Mouse (Mus musculus): ENCODE measurements around the gene Gas7. TPM values are rescaled to one million over a fixed set of nuclear protein-coding genes. Genes with fewer than 3 reads are reported as not detected.

Gene Gas7
- total and polyA plus RNA-seq, 2 experiments from 2014 or later, result 4.8 to 23.2 TPM

- Histone ChIP-seq H3K4me3 (ENCODE audit: low read depth, low read length) (no peak overlapping the region), H3K27me3 (ENCODE audit: control insufficient read depth, insufficient read depth, low read length) (no peaks in the 10 kb centered on the region), H3K9me3 (replicated peaks; ENCODE audit: control insufficient read depth, low read length) (0 out of 2 replicates have a peak, but pooled peaks cover 4% of the 10 kb centered on the region), H3K9ac (replicated peaks; ENCODE audit: low read depth, low read length) (no peak overlapping the region), H3K4me2 (ENCODE audit: low read depth, low read length) (no peak overlapping the region), H3K36me3 (replicated peaks; ENCODE audit: control insufficient read depth, insufficient read depth, low read length) (no peaks in the 10 kb centered on the region), H3K4me1 (ENCODE audit: control insufficient read depth, insufficient read depth) (no peaks in the 10 kb centered on the region), H3K27ac (ENCODE audit: low read depth) (no peak overlapping the region)
- DNase-seq (ENCODE audit: low spot score) (no peak), ATAC-seq (ENCODE audit: insufficient read depth, low read depth) (no peak)
- WGBS, result 70% methylated on average over 1 of the region's 1 CpGs
- TF ChIP-seq CTCF (IDR thresholded peaks at IDR 0.05; ENCODE audit: low read depth) (no peak), EP300 (IDR thresholded peaks at IDR 0.05; ENCODE audit: low read depth) (no peak)
These were observed 54.1 kb downstream of the Gas7 start for GRCm38 (mm10) chr11:67509219-67509876.

GRCm38 (mm10) chr11:67510831-67511230, 55.6 kb downstream of the Gas7 start:
- ATAC-seq (ENCODE audit: insufficient read depth, low read depth), result no peak
- no peak for DNase-seq (ENCODE audit: low spot score)
- Histone ChIP-seq H3K27me3 (ENCODE audit: control insufficient read depth, insufficient read depth, low read length) (no peaks in the 10 kb centered on the region), H3K9me3 (replicated peaks; ENCODE audit: control insufficient read depth, low read length) (0 out of 2 replicates have a peak, but pooled peaks cover 4% of the 10 kb centered on the region), H3K36me3 (replicated peaks; ENCODE audit: control insufficient read depth, insufficient read depth, low read length) (no peaks in the 10 kb centered on the region), H3K4me2 (ENCODE audit: low read depth, low read length) (no peak overlapping the region), H3K27ac (ENCODE audit: low read depth) (no peak overlapping the region), H3K9ac (replicated peaks; ENCODE audit: low read depth, low read length) (no peak overlapping the region), H3K4me3 (ENCODE audit: low read depth, low read length) (no peak overlapping the region), H3K4me1 (ENCODE audit: control insufficient read depth, insufficient read depth) (no peaks in the 10 kb centered on the region)
- 84% methylated on average over 4 of the region's 4 CpGs for WGBS
- TF ChIP-seq EP300 (IDR thresholded peaks at IDR 0.05; ENCODE audit: low read depth) (no peak), CTCF (IDR thresholded peaks at IDR 0.05; ENCODE audit: low read depth) (no peak)

GRCm38 (mm10) chr11:67513001-67513400, 57.8 kb downstream of the Gas7 start:
- H3K9ac ChIP-seq (replicated peaks; ENCODE audit: low read depth, low read length), result no peak overlapping the region
- TF ChIP-seq CTCF (IDR thresholded peaks at IDR 0.05; ENCODE audit: low read depth), result no peak
- no peak for TF ChIP-seq EP300 (IDR thresholded peaks at IDR 0.05; ENCODE audit: low read depth)
- H3K4me2 ChIP-seq (ENCODE audit: low read depth, low read length), result no peak overlapping the region
- 86% methylated on average over 4 of the region's 4 CpGs for WGBS
- H3K4me1 ChIP-seq (ENCODE audit: control insufficient read depth, insufficient read depth), result no peaks in the 10 kb centered on the region
- H3K4me3 ChIP-seq (ENCODE audit: low read depth, low read length), result no peak overlapping the region
- DNase-seq (ENCODE audit: low spot score), result no peak
- H3K27me3 ChIP-seq (ENCODE audit: control insufficient read depth, insufficient read depth, low read length), result no peaks in the 10 kb centered on the region
- no peak overlapping the region for H3K27ac ChIP-seq (ENCODE audit: low read depth)
- ATAC-seq (ENCODE audit: insufficient read depth, low read depth), result no peak
- no peaks in the 10 kb centered on the region for H3K36me3 ChIP-seq (replicated peaks; ENCODE audit: control insufficient read depth, insufficient read depth, low read length)
- no peaks in the 10 kb centered on the region; the same call in 1 of the 2 replicates for H3K9me3 ChIP-seq (replicated peaks; ENCODE audit: control insufficient read depth, low read length)

GRCm38 (mm10) chr11:67514401-67514800, 59.2 kb downstream of the Gas7 start:
- ATAC-seq (ENCODE audit: insufficient read depth, low read depth) (no peak), DNase-seq (ENCODE audit: low spot score) (no peak)
- no peak overlapping the region for H3K9ac ChIP-seq (replicated peaks; ENCODE audit: low read depth, low read length)
- no peaks in the 10 kb centered on the region for H3K36me3 ChIP-seq (replicated peaks; ENCODE audit: control insufficient read depth, insufficient read depth, low read length)
- no peak overlapping the region for H3K4me2 ChIP-seq (ENCODE audit: low read depth, low read length)
- H3K27me3 ChIP-seq (ENCODE audit: control insufficient read depth, insufficient read depth, low read length), result no peaks in the 10 kb centered on the region
- no peaks in the 10 kb centered on the region; the same call in 1 of the 2 replicates for H3K9me3 ChIP-seq (replicated peaks; ENCODE audit: control insufficient read depth, low read length)
- H3K4me3 ChIP-seq (ENCODE audit: low read depth, low read length), result no peak overlapping the region
- 92% methylated on average over 8 of the region's 8 CpGs for WGBS
- H3K27ac ChIP-seq (ENCODE audit: low read depth), result no peak overlapping the region
- TF ChIP-seq EP300 (IDR thresholded peaks at IDR 0.05; ENCODE audit: low read depth), result no peak
- TF ChIP-seq CTCF (IDR thresholded peaks at IDR 0.05; ENCODE audit: low read depth), result peak; percentile 38
- H3K4me1 ChIP-seq (ENCODE audit: control insufficient read depth, insufficient read depth), result no peaks in the 10 kb centered on the region

- 0 out of 2 replicates have a peak overlapping the region, but pooled peaks have one; percentile 31 for H3K27ac ChIP-seq (ENCODE audit: low read depth)
- no peaks in the 10 kb centered on the region for H3K36me3 ChIP-seq (replicated peaks; ENCODE audit: control insufficient read depth, insufficient read depth, low read length)
- no peaks in the 10 kb centered on the region; the same call in 1 of the 2 replicates for H3K9me3 ChIP-seq (replicated peaks; ENCODE audit: control insufficient read depth, low read length)
- H3K4me2 ChIP-seq (ENCODE audit: low read depth, low read length), result no peak overlapping the region
- no peak for TF ChIP-seq EP300 (IDR thresholded peaks at IDR 0.05; ENCODE audit: low read depth)
- TF ChIP-seq CTCF (IDR thresholded peaks at IDR 0.05; ENCODE audit: low read depth), result no peak
- H3K27me3 ChIP-seq (ENCODE audit: control insufficient read depth, insufficient read depth, low read length), result no peaks in the 10 kb centered on the region
- no peak overlapping the region for H3K4me3 ChIP-seq (ENCODE audit: low read depth, low read length)
- DNase-seq (ENCODE audit: low spot score) (no peak), ATAC-seq (ENCODE audit: insufficient read depth, low read depth) (no peak)
- no peaks in the 10 kb centered on the region for H3K4me1 ChIP-seq (ENCODE audit: control insufficient read depth, insufficient read depth)
- H3K9ac ChIP-seq (replicated peaks; ENCODE audit: low read depth, low read length), result no peak overlapping the region
- WGBS, result 46% methylated on average over 5 of the region's 5 CpGs
These were observed 60.0 kb downstream of the Gas7 start for GRCm38 (mm10) chr11:67515020-67515911.
